Mouse (Mus musculus) urinary bladder, postnatal 14 days (tissue): ENCODE data around the gene Selp.

Experiments used
- DNase-seq: peaks from one replicate; pipeline ENCODE4 v3.0.0; 2021; ENCODE audit warnings: low spot score

Gene Selp

GRCm38 (mm10) chr1:164114947-164115493, at the start of gene Selp:
Gene Selp, plus strand, starts transcription at chr1:164115264.
- DNase-seq = no peak

- DNase-seq = no peak
Measured at GRCm38 (mm10) chr1:164069261-164069660, 45.8 kb upstream of the Selp start.

GRCm38 (mm10) chr1:164070461-164070860, 44.6 kb upstream of the Selp start:
- no peak for DNase-seq

- DNase-seq = no peak
Measured at GRCm38 (mm10) chr1:164071111-164071510, 44.0 kb upstream of the Selp start.

- DNase-seq = no peak
Measured at GRCm38 (mm10) chr1:164072001-164072400, 43.1 kb upstream of the Selp start.

GRCm38 (mm10) chr1:164073091-164073490, 42.0 kb upstream of the Selp start:
- DNase-seq = no peak

- no peak for DNase-seq
Measured at GRCm38 (mm10) chr1:164073803-164074202, 41.3 kb upstream of the Selp start.

GRCm38 (mm10) chr1:164074606-164075140, 40.4 kb upstream of the Selp start:
- DNase-seq = no peak

- DNase-seq = no peak
Measured at GRCm38 (mm10) chr1:164075416-164075815, 39.6 kb upstream of the Selp start.

GRCm38 (mm10) chr1:164076441-164076840, 38.6 kb upstream of the Selp start:
- no peak for DNase-seq

- no peak for DNase-seq
Measured at GRCm38 (mm10) chr1:164077031-164077430, 38.0 kb upstream of the Selp start.

- DNase-seq = no peak
Measured at GRCm38 (mm10) chr1:164078323-164078741, 36.7 kb upstream of the Selp start.

GRCm38 (mm10) chr1:164079091-164079490, 36.0 kb upstream of the Selp start:
- no peak for DNase-seq

- DNase-seq = no peak
Measured at GRCm38 (mm10) chr1:164083046-164083445, 32.0 kb upstream of the Selp start.

- no peak for DNase-seq
Measured at GRCm38 (mm10) chr1:164086797-164087196, 28.3 kb upstream of the Selp start.

GRCm38 (mm10) chr1:164087872-164088271, 27.2 kb upstream of the Selp start:
- DNase-seq = no peak

GRCm38 (mm10) chr1:164096780-164097179, 18.3 kb upstream of the Selp start:
- no peak for DNase-seq

- DNase-seq = no peak
Measured at GRCm38 (mm10) chr1:164097911-164098310, 17.2 kb upstream of the Selp start.

- no peak for DNase-seq
Measured at GRCm38 (mm10) chr1:164098372-164098771, 16.7 kb upstream of the Selp start.

GRCm38 (mm10) chr1:164109763-164110162, 5.3 kb upstream of the Selp start:
- no peak for DNase-seq

- no peak for DNase-seq
Measured at GRCm38 (mm10) chr1:164110591-164111329, 4.3 kb upstream of the Selp start.

- no peak for DNase-seq
Measured at GRCm38 (mm10) chr1:164114280-164114679, 784 bp upstream of the Selp start.

- DNase-seq = no peak
Measured at GRCm38 (mm10) chr1:164115647-164116046, 583 bp downstream of the Selp start.

- no peak for DNase-seq
Measured at GRCm38 (mm10) chr1:164117869-164118268, 2.8 kb downstream of the Selp start.
